Mouse (Mus musculus) urinary bladder, postnatal 25 days (tissue): ENCODE measurements at regions not wholly inside any gene's neighbourhood (a gene's known extent, or its start where the extent isn't known, plus 50 kb on each side); places are given as distances from the start of the nearest gene placed in this dataset.

Source experiments
- DNase-seq: peaks from one replicate; pipeline ENCODE4 v3.0.0; 2022; ENCODE audit warnings: low spot score

DNA sequence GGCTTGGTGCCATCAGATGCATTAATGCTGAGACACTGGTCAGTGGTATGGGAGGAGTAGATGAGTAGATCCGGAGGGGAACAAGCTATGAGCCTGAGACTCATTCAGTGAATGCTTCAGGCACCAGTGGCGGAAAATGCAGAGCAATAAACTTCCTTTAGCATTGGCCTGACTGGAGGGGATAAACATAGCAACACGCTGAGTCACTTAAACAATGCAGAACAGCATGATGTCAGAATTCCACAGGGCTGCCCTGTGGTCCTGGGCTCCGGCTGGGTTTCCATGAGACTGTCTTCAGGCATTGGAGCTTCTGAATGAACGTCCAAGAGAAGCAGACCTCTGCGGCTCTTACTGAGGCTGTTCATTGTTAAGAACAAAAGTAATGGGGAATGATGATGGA lies 145.4 kb upstream of the Gm10181 start:
- DNase-seq = no peak

DNA sequence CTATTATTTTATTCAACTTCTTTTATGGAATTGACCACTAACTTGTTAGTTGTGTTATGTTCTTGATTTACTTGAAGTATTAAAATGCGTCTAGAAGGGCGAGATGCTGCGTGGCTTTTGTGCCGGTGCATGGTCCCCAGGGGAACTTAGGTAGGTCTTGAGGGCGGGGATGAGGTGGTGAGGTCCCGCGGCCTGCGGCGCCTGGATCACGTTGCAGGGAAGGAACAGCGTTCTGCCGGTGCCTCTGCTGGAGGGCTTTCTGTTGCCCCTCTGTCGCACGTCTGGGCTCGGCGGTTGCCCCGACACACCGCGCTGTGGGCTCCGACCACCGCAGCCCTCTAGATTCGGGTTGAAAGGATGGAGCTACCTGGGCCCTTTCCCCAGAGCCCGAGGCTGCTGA lies 136.7 kb upstream of the Gm10181 start:
- no peak for DNase-seq

DNA sequence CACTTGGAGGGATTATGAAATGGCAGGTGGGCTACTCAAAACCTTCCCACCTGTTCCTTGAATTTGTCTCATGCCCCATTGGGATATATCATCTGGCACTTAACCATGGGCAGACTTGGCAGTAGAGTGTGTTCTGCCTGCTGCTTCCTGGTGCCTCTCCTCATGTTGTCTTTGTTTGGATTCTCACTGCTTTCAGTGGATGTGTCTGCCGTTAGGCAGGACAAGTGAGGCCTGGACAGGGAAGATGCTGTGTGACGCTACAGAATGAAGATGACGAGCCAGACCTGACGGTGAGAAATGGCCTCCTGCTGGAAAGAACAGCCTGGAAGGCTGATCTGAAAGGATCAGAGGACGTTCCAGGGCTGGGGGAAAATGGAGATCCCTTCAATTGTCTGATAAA lies 133.6 kb upstream of the Gm10181 start:
- DNase-seq = no peak

DNA sequence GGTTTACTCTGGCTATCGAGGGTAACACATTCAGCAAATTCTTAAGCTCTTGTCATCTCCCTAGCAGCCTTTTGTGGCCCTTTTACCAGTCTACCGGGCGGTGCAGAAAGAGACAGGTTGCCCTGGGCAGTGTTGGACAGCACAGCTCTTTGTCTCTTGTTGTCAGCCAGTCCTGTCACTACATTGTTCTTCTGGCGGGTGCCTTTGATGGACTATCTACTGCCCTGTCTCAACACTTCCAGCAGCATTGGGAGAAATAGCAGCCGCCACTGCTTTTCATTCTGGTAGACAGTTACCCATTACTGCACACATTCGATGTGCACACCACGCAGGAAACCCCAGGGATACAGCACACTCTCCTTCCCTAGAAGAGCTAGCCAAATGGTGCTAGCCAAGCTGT lies 132.7 kb upstream of the Gm10181 start:
- no peak for DNase-seq

DNA sequence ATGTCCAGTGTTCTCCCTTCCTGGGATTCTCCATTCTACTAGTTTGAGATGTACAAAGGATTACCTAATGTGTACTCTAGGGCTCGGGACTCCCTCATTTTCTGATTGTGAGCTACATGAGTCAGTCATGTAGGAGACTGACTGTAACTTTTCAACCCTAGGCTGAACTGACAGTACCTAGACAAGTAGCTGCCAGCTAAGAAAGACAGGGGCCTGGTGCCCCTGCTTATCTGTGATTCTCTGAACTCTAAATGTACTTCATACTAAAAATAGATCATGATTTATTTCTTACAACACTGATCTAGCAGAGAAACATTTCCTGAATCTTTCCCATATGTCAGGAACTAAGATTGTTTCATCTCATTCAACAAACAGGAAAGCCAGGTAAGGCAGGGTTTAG lies 125.9 kb upstream of the Gm10181 start:
- no peak for DNase-seq

DNA sequence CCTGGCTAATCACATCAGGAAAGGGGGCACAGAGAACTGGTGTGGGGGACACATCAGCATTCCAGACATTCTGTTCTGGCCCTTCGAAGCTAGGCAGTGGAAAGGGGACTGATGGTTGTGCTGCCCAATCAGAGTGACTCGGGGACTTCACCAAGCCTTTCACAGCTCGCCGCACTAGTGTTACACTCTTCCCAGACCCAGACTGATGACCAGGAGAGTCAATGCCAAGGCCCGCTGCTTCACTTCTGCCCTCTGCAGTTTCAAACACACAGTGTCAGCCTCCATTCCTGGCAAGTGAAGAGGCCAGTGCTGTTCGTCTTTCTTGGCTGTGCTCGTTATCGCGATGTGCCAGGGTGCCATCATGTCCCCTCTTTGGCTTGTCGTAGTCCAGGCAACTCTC lies 121.7 kb upstream of the Gm10181 start:
- no peak for DNase-seq

DNA sequence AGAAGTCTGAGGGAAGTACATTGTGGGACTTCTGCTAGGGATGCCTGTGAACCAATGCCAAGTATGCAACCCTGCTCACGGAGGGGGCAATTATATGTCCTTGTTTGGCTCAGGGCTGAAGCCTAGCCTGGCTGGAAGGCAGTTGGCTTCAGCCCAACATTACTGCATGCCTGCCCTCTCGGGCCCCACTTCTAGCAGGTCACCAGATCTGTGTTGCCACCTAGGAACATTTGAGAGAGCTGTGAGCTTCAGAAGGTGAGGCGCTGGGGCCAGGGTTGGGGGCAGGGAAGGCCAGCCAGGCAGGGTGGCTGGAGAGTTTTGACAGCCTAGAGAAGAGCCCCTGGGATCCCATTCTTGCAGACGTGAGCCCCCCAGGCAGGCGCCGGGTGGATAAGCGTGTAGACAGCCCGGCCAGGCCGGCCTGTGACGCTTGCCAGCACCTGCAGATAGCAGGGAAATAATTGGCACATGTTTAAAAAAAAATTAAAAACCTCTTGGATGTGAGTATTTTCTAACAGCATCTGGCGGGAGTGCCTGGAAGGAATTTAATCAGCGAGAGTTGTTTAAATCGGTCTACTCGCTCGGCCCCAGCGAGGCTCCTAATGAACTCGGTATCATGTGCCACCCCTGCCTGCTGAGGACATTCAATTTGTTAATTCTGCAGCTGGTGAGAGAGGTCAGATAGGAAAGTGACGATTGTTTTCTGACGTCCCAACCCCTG lies 115.0 kb upstream of the Gm10181 start:
- DNase-seq = peak; percentile 2

DNA sequence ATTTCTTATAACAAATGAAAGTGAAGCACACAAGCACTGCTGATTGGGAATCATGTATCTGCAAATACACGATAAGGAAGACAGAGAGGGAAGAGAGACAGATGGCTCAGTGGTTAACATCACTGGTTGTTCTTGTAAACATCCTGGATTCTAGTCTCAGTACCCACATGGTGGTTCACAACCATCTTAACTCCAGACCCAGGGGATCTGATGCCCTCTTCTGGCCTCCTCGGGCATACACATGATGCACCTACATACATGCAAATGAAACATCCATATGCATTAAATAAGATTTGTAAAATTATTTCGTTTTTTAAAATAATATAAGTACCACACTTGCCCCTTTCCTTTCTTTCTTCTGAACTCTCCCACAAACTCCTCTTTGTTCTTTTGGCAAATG lies 106.4 kb upstream of the Gm10181 start:
- DNase-seq = no peak

DNA sequence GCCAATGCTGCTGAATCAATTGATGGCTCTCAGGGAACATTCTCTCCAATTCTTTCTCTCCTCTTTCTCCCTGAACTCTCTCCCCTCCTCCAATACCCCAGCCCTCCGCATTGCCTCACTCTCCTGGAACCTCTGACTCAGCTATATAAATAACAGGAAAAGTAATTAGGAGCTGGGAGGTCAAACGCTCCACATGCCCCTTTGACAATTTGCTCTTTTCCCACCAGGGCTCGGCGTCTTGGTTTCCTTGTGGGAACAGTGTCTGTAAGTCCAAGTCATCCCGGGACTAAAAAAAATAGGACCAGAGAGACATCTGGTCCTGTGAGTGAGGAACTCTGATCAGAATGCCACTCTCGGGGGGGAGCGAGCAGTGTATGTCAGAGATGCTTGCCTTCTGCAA lies 94.7 kb upstream of the Gm10181 start:
- DNase-seq = no peak

DNA sequence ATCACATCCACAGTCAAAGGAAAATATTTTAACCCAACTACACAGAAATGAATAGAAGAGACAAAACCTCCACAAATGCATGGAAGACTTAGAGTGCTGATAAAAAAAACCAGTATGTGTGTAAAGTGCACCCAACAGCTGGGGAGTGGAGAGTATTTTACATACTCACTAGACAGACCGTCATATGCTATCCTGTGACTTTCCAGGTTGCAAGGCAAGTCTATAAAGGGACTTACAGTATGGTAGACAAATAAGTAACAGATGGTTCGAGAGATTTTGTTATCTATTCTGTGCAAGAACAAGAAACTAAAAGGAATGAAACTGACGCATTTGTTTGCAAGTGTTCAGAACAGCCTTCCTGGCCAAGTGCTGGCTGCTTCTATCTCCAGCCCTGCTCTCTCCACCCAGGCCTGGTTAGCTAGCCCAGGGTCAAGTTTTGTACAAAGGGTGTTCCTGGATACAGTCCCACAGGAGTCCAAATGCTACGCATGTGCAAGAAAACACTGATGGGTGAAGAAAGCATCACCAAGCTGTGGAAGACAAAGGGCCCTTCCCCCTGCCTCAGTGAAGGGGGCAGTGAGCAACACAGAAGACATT lies 68.0 kb upstream of the Gm10181 start:
- DNase-seq = no peak

DNA sequence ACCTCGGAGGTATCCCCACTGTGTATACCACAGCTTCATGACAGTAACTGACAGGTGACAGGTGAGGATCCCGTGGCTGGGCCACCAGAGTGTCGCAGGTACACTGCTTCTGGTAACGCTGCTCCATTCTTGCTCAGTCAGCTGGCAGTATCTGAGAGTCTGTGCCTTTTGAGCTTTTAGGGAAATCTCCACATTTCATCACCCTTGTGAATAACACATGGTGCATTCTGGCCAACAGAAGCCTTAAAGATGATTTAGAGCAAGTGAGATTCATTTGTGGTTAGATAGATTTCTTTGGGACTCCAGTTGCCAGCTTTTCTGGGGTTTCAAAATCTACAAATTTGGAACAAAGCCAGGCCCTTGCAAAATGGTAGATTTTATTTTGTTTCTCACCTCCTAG lies 66.8 kb upstream of the Gm10181 start:
- no peak for DNase-seq

DNA sequence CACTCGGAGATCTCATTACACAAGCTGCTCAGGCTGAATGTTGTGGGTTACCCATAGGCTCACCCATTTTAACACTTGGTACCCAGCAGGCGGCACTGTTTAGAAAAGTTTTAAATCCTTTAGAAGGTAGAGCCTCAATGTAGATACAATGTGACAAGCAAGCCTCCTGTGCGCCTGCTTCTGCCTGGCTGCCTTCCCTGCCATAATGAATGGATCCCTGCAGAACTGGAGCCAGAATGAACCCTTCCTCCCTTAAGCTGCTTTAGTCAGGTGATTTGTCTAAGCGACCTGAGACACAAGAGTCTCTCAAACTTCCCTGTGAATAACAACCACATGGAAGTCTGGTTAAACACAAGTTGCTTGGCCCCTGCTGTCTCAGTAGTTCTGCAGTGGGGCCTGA lies 64.7 kb upstream of the Gm10181 start:
- no peak for DNase-seq

DNA sequence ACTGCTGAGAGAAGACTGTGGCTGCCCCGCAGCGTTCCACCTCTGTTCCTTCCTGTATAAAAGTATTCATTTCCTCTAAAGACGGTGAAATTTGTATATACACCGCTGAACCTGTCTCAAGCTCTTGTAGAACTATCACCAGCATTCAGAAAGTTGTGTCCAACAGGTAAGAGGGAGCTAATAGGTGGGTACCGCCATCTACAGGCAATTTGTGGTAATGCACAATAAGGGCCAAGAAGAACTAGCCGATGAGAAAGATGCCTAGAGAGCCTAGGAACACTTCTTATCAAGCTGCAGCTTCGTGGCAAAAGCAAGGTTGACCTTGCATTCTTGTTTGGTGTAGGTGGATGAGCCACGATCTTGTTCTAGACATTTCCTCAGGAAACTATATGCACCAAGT lies 61.6 kb upstream of the Gm10181 start:
- peak; percentile 42 for DNase-seq

DNA sequence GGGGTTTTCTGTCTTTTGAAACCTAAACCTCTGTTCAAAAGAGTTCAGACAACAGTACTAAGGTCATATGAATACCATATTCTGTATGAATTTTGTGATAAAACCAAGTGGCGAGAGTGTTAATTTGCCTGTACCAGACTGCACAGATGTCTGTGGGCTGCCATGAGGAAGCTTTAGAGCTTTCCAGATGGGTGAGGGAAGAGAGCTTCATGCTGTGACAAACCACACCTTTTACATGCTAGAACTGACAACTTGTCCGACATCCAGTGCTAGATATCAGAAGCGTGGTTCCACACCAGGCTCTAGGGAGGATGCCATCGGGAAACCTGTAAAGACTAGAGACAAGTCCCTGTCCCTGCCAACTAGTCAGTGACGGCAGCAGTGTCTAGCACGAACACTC lies 60.9 kb upstream of the Gm10181 start:
- DNase-seq = no peak

DNA sequence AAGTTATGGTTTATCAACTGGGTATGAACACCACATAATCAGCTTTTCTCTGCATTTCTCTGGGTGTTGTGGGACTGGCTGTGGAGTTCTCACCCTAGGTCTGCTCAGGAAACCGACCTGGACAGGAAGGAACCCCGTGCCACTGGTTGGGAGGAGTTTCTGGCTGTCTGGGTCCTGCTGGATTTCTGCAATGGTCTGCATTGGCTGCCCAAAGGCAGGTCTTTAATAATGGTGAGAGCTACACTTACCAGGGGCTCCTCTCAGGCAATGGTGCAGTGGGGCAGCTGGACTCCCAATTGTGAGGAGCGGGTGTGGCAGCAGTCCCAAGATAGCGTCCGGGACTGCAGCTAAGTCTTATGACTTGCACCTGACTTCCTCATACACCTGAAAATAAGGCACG lies 57.8 kb upstream of the Gm10181 start:
- no peak for DNase-seq
